Mouse (Mus musculus) G1E (cell line): ENCODE measurements around the gene Atp13a1. TPM values are rescaled to one million over a fixed set of nuclear protein-coding genes. Genes with fewer than 3 reads are reported as not detected.

Source experiments
- ATAC-seq: 2 replicates; pipeline ENCODE4 v1.8.0; 2016; ENCODE audit warnings: mild to moderate bottlenecking; ENCODE audit not compliant: insufficient number of reproducible peaks, poor library complexity, low FRiP score, severe bottlenecking; ENCODE audit errors: extremely low read depth
- DNase-seq: peaks from one replicate; pipeline ENCODE4 v3.0.0; 2012; ENCODE audit warnings: low spot score
- H3K27me3 ChIP-seq: 2 replicates; pipeline ENCODE4 v1.6.1; 2012; ENCODE audit warnings: mild to moderate bottlenecking, low read length, inconsistent platforms; ENCODE audit not compliant: insufficient read depth
- H3K36me3 ChIP-seq: replicated peaks from 2 replicates; pipeline ENCODE3; 2012; ENCODE audit warnings: mild to moderate bottlenecking, inconsistent platforms
- H3K4me1 ChIP-seq: 2 replicates; pipeline ENCODE4 v1.6.1; 2012; ENCODE audit warnings: low read depth, low read length, inconsistent platforms, mixed read lengths; ENCODE audit not compliant: insufficient read depth
- H3K4me3 ChIP-seq: 2 replicates; pipeline ENCODE4 v1.5.1; 2012; ENCODE audit warnings: low read depth, mild to moderate bottlenecking, inconsistent platforms, low read length, moderate library complexity, mixed read lengths
- H3K9me3 ChIP-seq: replicated peaks from 2 replicates; pipeline ENCODE4 v1.6.1; 2012; ENCODE audit warnings: inconsistent platforms
- CTCF ChIP-seq: IDR thresholded peaks from 2 replicates; pipeline ENCODE4 v1.5.1; 2012; ENCODE audit warnings: low read depth, low read length, inconsistent platforms, mixed read lengths
- GATA1 ChIP-seq: IDR thresholded peaks from 2 replicates; pipeline ENCODE4 v1.6.1; 2012; ENCODE audit warnings: borderline replicate concordance, low read length, inconsistent platforms, mixed read lengths
- GATA2 ChIP-seq: IDR thresholded peaks from 2 replicates; pipeline ENCODE4 v1.6.1; 2012; ENCODE audit warnings: low read depth, low read length, inconsistent platforms, borderline replicate concordance
- POLR2AphosphoS5 ChIP-seq: IDR thresholded peaks from 2 replicates; pipeline ENCODE4 v1.6.1; 2012; ENCODE audit warnings: low read depth, low read length, inconsistent platforms; ENCODE audit not compliant: insufficient replicate concordance
- TAL1 ChIP-seq: conservative IDR thresholded peaks from 2 replicates; pipeline ENCODE4 v1.6.1; 2012; ENCODE audit warnings: low read depth, low read length, inconsistent platforms, mixed read lengths
- polyA plus RNA-seq: library from polyadenylated mRNA; stranded (reverse); fragments of >175 nt; gene quantifications from 2 replicates; pipeline ENCODE4 v1.2.3, GENCODE M21; 2012
- total RNA-seq, 2 experiments: library from RNA; stranded (forward) in 1 of 2; stranded (reverse) in 1 of 2; fragments of 200-1000 nt in 1 of 2; fragments of >200 nt in 1 of 2; fragmentation: Nextera tagmentation in 1 of 2; gene quantifications; 2 replicates each; pipeline ENCODE4 v1.2.3; 2014 to 2017

Atp13a1 gene
- total and polyA plus RNA-seq, 3 experiments = 17.8 to 43.6 (median 27.8) TPM

DNA sequence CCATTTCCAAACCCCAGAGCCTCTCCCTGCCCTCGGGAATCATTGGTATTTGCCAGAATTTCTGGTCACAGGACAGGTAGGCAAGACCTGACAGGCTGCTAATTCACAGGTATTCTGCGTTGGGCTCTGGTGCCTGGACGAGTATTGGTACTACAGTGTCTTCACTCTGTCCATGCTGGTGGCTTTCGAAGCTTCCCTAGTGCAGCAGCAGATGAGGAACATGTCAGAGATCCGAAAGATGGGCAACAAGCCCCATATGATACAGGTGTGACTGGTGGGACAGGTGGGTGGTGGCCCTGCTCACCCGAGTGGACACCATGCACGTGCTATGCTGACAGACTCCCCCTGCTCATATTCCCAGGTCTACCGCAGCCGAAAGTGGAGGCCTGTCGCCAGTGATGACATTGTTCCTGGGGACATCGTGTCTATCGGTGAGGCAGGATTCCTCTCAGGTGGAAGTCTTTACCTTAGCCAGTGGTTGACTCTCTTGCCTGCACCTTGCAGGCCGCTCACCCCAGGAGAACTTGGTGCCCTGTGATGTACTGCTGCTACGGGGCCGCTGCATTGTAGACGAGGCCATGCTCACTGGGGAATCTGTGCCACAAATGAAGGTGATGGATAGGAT lies 5.9 kb downstream of the Atp13a1 start:
- ATAC-seq = no peak
- TF ChIP-seq GATA1 = no peak
- TF ChIP-seq POLR2AphosphoS5 = no peak
- no peak for TF ChIP-seq GATA2
- no peaks in the 10 kb centered on the region for H3K27me3 ChIP-seq

DNA sequence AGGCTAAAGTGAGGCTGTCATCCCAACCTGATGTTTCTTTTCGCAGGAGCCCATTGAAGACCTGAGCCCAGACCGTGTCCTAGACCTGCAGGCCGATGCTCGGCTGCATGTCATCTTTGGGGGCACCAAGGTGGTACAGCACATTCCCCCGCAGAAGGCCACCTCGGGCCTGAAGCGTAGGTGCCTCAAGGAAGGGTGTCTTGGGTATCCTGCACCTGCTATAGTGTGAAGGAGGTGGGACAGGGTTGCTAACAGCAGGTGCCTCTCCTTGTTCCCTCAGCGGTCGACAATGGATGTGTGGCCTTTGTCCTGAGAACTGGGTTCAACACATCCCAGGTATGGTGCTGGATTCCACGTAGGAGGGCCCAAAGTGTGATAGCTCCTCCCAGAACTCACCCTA lies 6.7 kb downstream of the Atp13a1 start:
- DNase-seq = no peak
- peaks cover 98% of the 10 kb centered on the region for H3K36me3 ChIP-seq
- no peak for TF ChIP-seq TAL1
- TF ChIP-seq GATA1 = no peak
- TF ChIP-seq POLR2AphosphoS5 = no peak
- TF ChIP-seq CTCF = no peak
- no peak for TF ChIP-seq GATA2

More for the DNA sequence above, 5.9 kb downstream of the Atp13a1 start:
- Histone ChIP-seq H3K4me1 (peaks cover 33% of the 10 kb centered on the region), H3K4me3 (no peak overlapping the region), H3K9me3 (no peaks in the 10 kb centered on the region), H3K36me3 (peaks cover 96% of the 10 kb centered on the region)
- DNase-seq = no peak

GRCm38 (mm10) chr8:69799261-69799660 lies 8.3 kb downstream of the Atp13a1 start:
- H3K27me3 ChIP-seq = no peaks in the 10 kb centered on the region
- H3K4me3 ChIP-seq = no peak overlapping the region
- peaks cover 98% of the 10 kb centered on the region for H3K36me3 ChIP-seq
- H3K9me3 ChIP-seq = no peaks in the 10 kb centered on the region
- DNase-seq (no peak), ATAC-seq (no peak)
- TF ChIP-seq CTCF (no peak), TAL1 (no peak), GATA2 (no peak), GATA1 (no peak), POLR2AphosphoS5 (no peak)
- H3K4me1 ChIP-seq = peaks cover 15% of the 10 kb centered on the region

More for the DNA sequence above, 6.7 kb downstream of the Atp13a1 start:
- H3K27me3 ChIP-seq = no peaks in the 10 kb centered on the region
- H3K9me3 ChIP-seq = no peaks in the 10 kb centered on the region
- peaks cover 26% of the 10 kb centered on the region for H3K4me1 ChIP-seq
- no peak overlapping the region for H3K4me3 ChIP-seq
- no peak for ATAC-seq

DNA sequence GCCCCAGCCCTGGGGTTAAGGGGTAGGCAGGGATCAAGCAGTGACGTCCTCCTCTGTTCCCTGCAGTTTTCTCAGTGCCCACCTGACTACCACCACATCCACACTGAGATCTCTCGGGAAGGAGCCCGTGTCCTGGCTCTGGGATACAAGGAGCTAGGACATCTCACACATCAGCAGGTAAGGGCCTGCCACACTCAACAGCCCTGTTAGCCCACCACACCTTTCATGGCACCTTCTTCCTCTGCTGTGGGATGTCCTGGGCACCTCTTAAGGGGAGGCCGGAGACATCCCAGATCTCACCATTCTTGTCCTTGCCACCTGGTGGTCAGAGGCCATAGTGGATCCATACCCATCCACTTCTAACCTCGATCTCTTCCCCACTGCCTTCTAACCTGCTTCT lies 9.0 kb downstream of the Atp13a1 start:
- Histone ChIP-seq H3K9me3 (no peaks in the 10 kb centered on the region), H3K4me1 (peaks cover 14% of the 10 kb centered on the region), H3K4me3 (no peak overlapping the region), H3K36me3 (peaks cover 98% of the 10 kb centered on the region), H3K27me3 (no peaks in the 10 kb centered on the region)
- DNase-seq = no peak
- ATAC-seq = no peak
- no peak for TF ChIP-seq CTCF
- no peak for TF ChIP-seq POLR2AphosphoS5
- TF ChIP-seq GATA2 = no peak
- no peak for TF ChIP-seq TAL1
- TF ChIP-seq GATA1 = no peak

DNA sequence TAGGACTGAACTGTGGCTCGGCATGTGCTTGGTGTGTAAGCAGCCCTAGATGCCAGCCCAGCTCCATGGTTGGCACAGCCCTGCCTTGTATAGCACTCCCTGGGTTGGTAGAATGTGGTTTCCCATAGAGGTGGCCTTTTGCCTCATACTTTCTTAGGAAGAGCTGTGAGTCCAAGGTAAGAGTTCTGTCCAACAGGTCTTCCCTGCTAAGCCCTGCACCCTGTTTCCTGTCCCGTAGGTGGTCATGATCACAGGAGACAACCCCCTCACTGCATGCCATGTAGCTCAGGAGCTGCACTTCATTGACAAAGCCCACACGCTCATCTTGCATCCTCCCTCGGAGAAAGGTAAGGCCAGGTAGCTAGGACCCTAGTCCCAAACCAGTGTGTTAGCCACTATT lies 10.8 kb downstream of the Atp13a1 start:
- Histone ChIP-seq H3K27me3 (no peaks in the 10 kb centered on the region), H3K36me3 (peaks cover 98% of the 10 kb centered on the region), H3K4me1 (peaks cover 32% of the 10 kb centered on the region), H3K4me3 (no peak overlapping the region), H3K9me3 (no peaks in the 10 kb centered on the region)
- no peak for TF ChIP-seq POLR2AphosphoS5
- TF ChIP-seq GATA1 = no peak
- TF ChIP-seq TAL1 = no peak
- no peak for TF ChIP-seq CTCF
- no peak for TF ChIP-seq GATA2
- ATAC-seq (no peak), DNase-seq (no peak)

DNA sequence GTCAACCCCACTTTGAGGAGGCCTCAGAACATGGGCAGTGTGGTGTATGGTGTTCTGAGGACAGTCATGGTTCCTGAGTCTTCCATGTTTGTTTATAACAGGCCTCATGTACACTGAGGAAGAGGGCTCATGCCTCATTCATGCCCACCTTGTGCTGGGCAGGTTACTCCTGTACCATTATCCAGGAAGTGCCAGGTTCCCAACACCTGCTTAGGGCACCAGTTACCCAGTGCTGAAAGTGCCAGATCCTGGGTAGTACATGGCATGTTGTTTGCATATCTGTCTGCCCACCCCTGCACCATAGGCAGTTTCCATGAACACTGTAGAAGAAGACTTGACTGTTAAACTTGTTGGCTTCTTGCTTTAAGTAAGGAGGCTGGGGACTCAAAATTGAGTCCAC lies 11.3 kb downstream of the Atp13a1 start:
- H3K4me3 ChIP-seq = no peak overlapping the region

More for the DNA sequence above, 11.3 kb downstream of the Atp13a1 start:
- Histone ChIP-seq H3K9me3 (no peaks in the 10 kb centered on the region), H3K4me1 (peaks cover 32% of the 10 kb centered on the region), H3K36me3 (peaks cover 98% of the 10 kb centered on the region), H3K27me3 (no peaks in the 10 kb centered on the region)
- no peak for DNase-seq
- TF ChIP-seq TAL1 (no peak), CTCF (no peak), GATA1 (no peak), GATA2 (no peak), POLR2AphosphoS5 (no peak)
- no peak for ATAC-seq
